Comparison of ENCODE assay signal across 41 mouse cellular contexts in the genomic region with DNA sequence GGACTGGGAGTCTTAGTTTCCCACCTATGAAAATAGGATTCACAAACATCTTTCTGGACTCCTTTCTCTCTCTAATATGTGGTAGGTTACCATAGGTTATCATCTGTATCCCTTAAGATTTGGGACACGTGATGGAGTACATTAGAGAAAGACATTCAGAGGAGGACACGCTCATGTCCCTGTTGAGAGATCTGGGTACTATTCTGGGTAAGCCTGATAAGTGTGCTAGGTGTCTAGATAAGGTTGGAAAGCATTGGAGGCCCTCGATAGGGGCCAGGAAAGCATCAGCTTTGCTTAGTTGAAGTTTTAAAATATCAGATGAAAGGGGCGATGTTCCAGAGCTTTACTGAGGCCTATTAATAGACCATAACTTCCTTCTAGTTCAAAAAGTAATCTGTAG. TPM values are rescaled to one million over a fixed set of nuclear protein-coding genes. Genes with fewer than 3 reads are reported as not detected.
"Had no signal": no experiment of that assay in that cellular context is flagged by ENCODE, and none has a peak within 500 bp of the region (broad histone marks: within the 10 kb centered on the region; RNA-seq: fewer than 3 reads in every experiment).

No protein-coding gene starts in this region.

- H3K4me2 ChIP-seq: forebrain, embryonic 15.5 days; heart, embryonic 12.5 days; heart, embryonic 15.5 days; hindbrain, embryonic 13.5 days; hindbrain, embryonic 15.5 days; kidney, embryonic 15.5 days; limb, embryonic 13.5 days; limb, embryonic 15.5 days had no signal

- H3K9me3 ChIP-seq: forebrain, embryonic 15.5 days; heart, embryonic 10.5 days; heart, embryonic 12.5 days; heart, embryonic 15.5 days; hindbrain, embryonic 15.5 days; kidney, embryonic 15.5 days; limb, embryonic 13.5 days; limb, embryonic 15.5 days had no signal

- H3K27me3 ChIP-seq: forebrain, embryonic 15.5 days; heart, embryonic 12.5 days; heart, embryonic 15.5 days; hindbrain, embryonic 13.5 days; hindbrain, embryonic 15.5 days; kidney, embryonic 15.5 days; limb, embryonic 13.5 days; limb, embryonic 15.5 days had no signal

- H3K27ac ChIP-seq: forebrain, embryonic 15.5 days; heart, embryonic 15.5 days; hindbrain, embryonic 13.5 days; hindbrain, embryonic 15.5 days; hindbrain, postnatal 0 days; kidney, embryonic 15.5 days; kidney, postnatal 0 days; limb, embryonic 13.5 days; limb, embryonic 15.5 days had no signal

- H3K9ac ChIP-seq: forebrain, embryonic 15.5 days; forebrain, postnatal 0 days; heart, embryonic 12.5 days; heart, embryonic 15.5 days; hindbrain, embryonic 13.5 days; hindbrain, embryonic 15.5 days; kidney, embryonic 15.5 days; limb, embryonic 13.5 days; limb, embryonic 15.5 days had no signal

- H3K4me1 ChIP-seq: forebrain, embryonic 15.5 days; hindbrain, embryonic 13.5 days; hindbrain, embryonic 15.5 days; kidney, embryonic 15.5 days; limb, embryonic 15.5 days had no signal

- ATAC-seq: forebrain, embryonic 15.5 days; forebrain, postnatal 0 days; hindbrain, postnatal 0 days; intestine, embryonic 16.5 days had no signal

- H3K4me3 ChIP-seq: forebrain, embryonic 15.5 days; heart, embryonic 10.5 days; heart, embryonic 12.5 days; heart, embryonic 15.5 days; hindbrain, embryonic 13.5 days; hindbrain, embryonic 15.5 days; kidney, embryonic 15.5 days; limb, embryonic 13.5 days; limb, embryonic 15.5 days had no signal

- H3K36me3 ChIP-seq: forebrain, embryonic 15.5 days; heart, embryonic 15.5 days; hindbrain, embryonic 13.5 days; hindbrain, embryonic 15.5 days; kidney, embryonic 15.5 days; limb, embryonic 13.5 days; limb, embryonic 15.5 days had no signal

- DNase-seq: forebrain, postnatal 0 days; gastrocnemius, postnatal 14 days; heart, adult 18-20 months; heart, postnatal 14 days; heart, postnatal 4 days; kidney, adult 11 months; kidney, adult 2 months; kidney, adult 9 months; kidney, postnatal 14 days; kidney, postnatal 36 days; layer of hippocampus, adult 9-11 months; layer of hippocampus, postnatal 36 days; left cerebral cortex, postnatal 4 days had no signal

RNA-seq across cellular contexts. Expression of a gene that starts 15.4 kb away (rescaled TPM):
- total RNA-seq: gastrocnemius, adult 18-20 months; gastrocnemius, adult 8-10 months; gastrocnemius, postnatal 14 days; gastrocnemius, postnatal 4 days had no signal

RNA-seq across cellular contexts. Expression of a gene that starts 43.5 kb away (rescaled TPM):
- total RNA-seq: forebrain, postnatal 0 days; gastrocnemius, adult 18-20 months; gastrocnemius, adult 8-10 months; gastrocnemius, postnatal 14 days; gastrocnemius, postnatal 4 days; granulocyte monocyte progenitor cell, adult 5-6 weeks; heart, adult 18-20 months; heart, adult 8-10 months; heart, postnatal 14 days; heart, postnatal 4 days; hindbrain, postnatal 0 days; layer of hippocampus, adult 18-20 months; layer of hippocampus, adult 8-10 months; layer of hippocampus, postnatal 14 days; layer of hippocampus, postnatal 36 days; left cerebral cortex, adult 18-20 months; left cerebral cortex, adult 8-10 months; left cerebral cortex, postnatal 10 days; left cerebral cortex, postnatal 25 days; left cerebral cortex, postnatal 4 days had no signal
- polyA plus RNA-seq: forebrain, embryonic 15.5 days; forebrain, postnatal 0 days; heart, embryonic 10.5 days; heart, embryonic 12.5 days; heart, embryonic 15.5 days; heart, postnatal 0 days; hindbrain, embryonic 11.5 days; hindbrain, embryonic 13.5 days; hindbrain, embryonic 15.5 days; hindbrain, postnatal 0 days; intestine, embryonic 14.5 days; intestine, embryonic 16.5 days; limb, embryonic 11.5 days; limb, embryonic 13.5 days; limb, embryonic 15.5 days had no signal
